Mouse (Mus musculus) liver, embryonic 14.5 days (tissue): ENCODE results near the gene Fzr1. TPM values are rescaled to one million over a fixed set of nuclear protein-coding genes. Genes with fewer than 3 reads are reported as not detected.

Source experiments
- ATAC-seq: fragments of 200-750 bp; cut with Nextera tagmentation; 2 replicates; pipeline ENCODE4 v1.8.0; 2017; ENCODE audit warnings: moderate number of reproducible peaks, mild to moderate bottlenecking, moderate library complexity; ENCODE audit not compliant: insufficient read depth
- DNase-seq, 3 experiments: peaks; one replicate each; pipeline ENCODE4 v3.0.0-alpha.2; 2012 to 2013; ENCODE audit warnings: low read depth in 3 of 3, low spot score in 3 of 3
- H3K27ac ChIP-seq: fragments of 300-500 bp; sonication (generic); 2 replicates; pipeline ENCODE4 v1.5.1; 2014; ENCODE audit warnings: moderate library complexity, mild to moderate bottlenecking, control low read depth, inconsistent platforms
- H3K27me3 ChIP-seq: fragments of 300-500 bp; sonication (generic); 2 replicates; pipeline ENCODE4 v1.6.1; 2014; ENCODE audit warnings: mild to moderate bottlenecking, low read length, moderate library complexity; ENCODE audit not compliant: control insufficient read depth, insufficient read depth
- H3K36me3 ChIP-seq: fragments of 300-500 bp; sonication (generic); replicated peaks from 2 replicates; pipeline ENCODE4 v1.6.1; 2014; ENCODE audit warnings: low read depth; ENCODE audit not compliant: control insufficient read depth, insufficient read depth
- H3K4me1 ChIP-seq, 2 experiments: fragments of 200-500 bp in 1 of 2; fragments of 300-500 bp in 1 of 2; sonication (generic) in 1 of 2; replicated peaks; 2 replicates each; pipeline ENCODE4 v1.6.1; 2012 to 2014; ENCODE audit warnings: antibody characterized with exemption in 1 of 2, inconsistent platforms in 1 of 2, low read length in 1 of 2; ENCODE audit not compliant: control insufficient read depth in 2 of 2, insufficient read depth in 2 of 2
- H3K4me2 ChIP-seq: fragments of 300-500 bp; sonication (generic); 2 replicates; pipeline ENCODE4 v1.6.1; 2014; ENCODE audit warnings: low read depth, mild to moderate bottlenecking, control low read depth, moderate library complexity
- H3K4me3 ChIP-seq, 2 experiments: fragments of 200-500 bp in 1 of 2; fragments of 300-500 bp in 1 of 2; sonication (generic) in 1 of 2; 2 replicates each; pipeline ENCODE4 v1.5.1; 2012 to 2014; ENCODE audit warnings: low read depth in 2 of 2, low read length in 2 of 2, mild to moderate bottlenecking in 2 of 2, control low read depth in 1 of 2, inconsistent platforms in 1 of 2, moderate library complexity in 1 of 2; ENCODE audit not compliant: insufficient read depth in 1 of 2
- H3K9ac ChIP-seq: fragments of 300-500 bp; sonication (generic); replicated peaks from 2 replicates; pipeline ENCODE4 v1.6.1; 2014; ENCODE audit warnings: mild to moderate bottlenecking, control low read depth, moderate library complexity
- H3K9me3 ChIP-seq: fragments of 300-500 bp; sonication (generic); 2 replicates; pipeline ENCODE4 v1.6.1; 2016; ENCODE audit warnings: low read length, mixed read lengths; ENCODE audit not compliant: control insufficient read depth
- CTCF ChIP-seq: IDR thresholded peaks from 2 replicates; pipeline ENCODE4 v1.5.1; 2016; ENCODE audit warnings: antibody characterized with exemption, low read depth, control low read depth
- EP300 ChIP-seq: IDR thresholded peaks from 2 replicates; pipeline ENCODE4 v1.6.1; 2016; ENCODE audit warnings: antibody characterized with exemption, low read depth
- whole genome bisulfite sequencing: fragments of 180-500 bp; shearing (Covaris S2); extraction: QIAGEN DNeasy Blood & Tissue Kit; methylation state at CpG from one replicate; pipeline ENCODE4 v1.1.7; 2014; ENCODE audit not compliant: insufficient replicate concordance; 5-methylcytosine and 5-hydroxymethylcytosine counted together
- polyA plus RNA-seq, 2 experiments: library from polyadenylated mRNA; depleted of rRNA in 1 of 2; stranded (reverse) in 1 of 2; unstranded in 1 of 2; fragments of >200 nt; fragmentation: Nextera tagmentation in 1 of 2; extraction: Ambion mirVana in 1 of 2; gene quantifications; 2 replicates each; pipeline versions ENCODE4 v1.2.1 to v1.2.3; 2012 to 2014

Gene Fzr1
- polyA plus RNA-seq, 2 experiments, result 73.1 to 80.5 TPM

- H3K27me3 ChIP-seq, result peaks cover 31% of the 10 kb centered on the region
- peak in 1 of 3 experiments; percentile 44 for DNase-seq
- peaks cover 7 to 20% of the 10 kb centered on the region in 2 experiments; a peak in 3 of 4 replicates for H3K4me1 ChIP-seq
- no peak overlapping the region for H3K27ac ChIP-seq
- H3K9me3 ChIP-seq, result no peaks in the 10 kb centered on the region
- no peak overlapping the region for H3K4me2 ChIP-seq
- TF ChIP-seq EP300 (no peak), CTCF (peak; percentile 92)
- no peak for ATAC-seq
- no peaks in the 10 kb centered on the region for H3K36me3 ChIP-seq
- H3K9ac ChIP-seq, result no peak overlapping the region
- 34% methylated on average over 13 of the region's 13 CpGs for WGBS
- H3K4me3 ChIP-seq, result no peak overlapping the region
Observed at GRCm38 (mm10) chr10:81405588-81406201, 27.4 kb upstream of the Fzr1 start.

- DNase-seq, result no peak
- Histone ChIP-seq H3K9ac (no peak overlapping the region), H3K4me2 (no peak overlapping the region), H3K4me3 (no peak overlapping the region), H3K36me3 (no peaks in the 10 kb centered on the region; the same call in 1 of the 2 replicates), H3K27ac (no peak overlapping the region), H3K4me1 (peaks cover 7 to 19% of the 10 kb centered on the region in 2 experiments; a peak in 3 of 4 replicates), H3K27me3 (peaks cover 31% of the 10 kb centered on the region), H3K9me3 (no peaks in the 10 kb centered on the region)
- TF ChIP-seq CTCF, result no peak
- TF ChIP-seq EP300, result no peak
- ATAC-seq, result no peak
- WGBS, result 23% methylated on average over 18 of the region's 18 CpGs
Observed at GRCm38 (mm10) chr10:81404720-81405119, 26.4 kb upstream of the Fzr1 start.

DNA sequence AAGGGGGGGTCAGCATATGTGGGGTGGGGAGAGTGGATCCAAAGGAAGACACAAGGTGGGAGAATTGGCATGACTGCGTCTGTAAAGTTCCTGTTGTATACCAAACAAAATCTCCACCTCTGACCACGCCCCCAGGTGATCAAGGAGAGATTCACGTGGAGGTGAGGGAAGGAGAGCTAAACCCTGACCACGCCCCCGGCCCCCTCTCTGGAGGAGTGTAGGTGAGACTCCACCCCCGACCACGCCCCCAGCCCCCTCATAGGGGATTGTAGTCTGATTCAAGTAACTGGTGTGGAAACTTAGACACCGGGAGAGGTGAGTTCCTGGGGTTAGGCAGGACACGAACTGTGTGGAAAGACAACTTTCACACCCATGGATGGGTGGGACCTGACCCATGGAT lies 25.8 kb upstream of the Fzr1 start:
- DNase-seq (no peak), ATAC-seq (no peak)
- Histone ChIP-seq H3K4me2 (no peak overlapping the region), H3K4me3 (no peak overlapping the region), H3K27ac (no peak overlapping the region), H3K4me1 (peaks cover 7 to 19% of the 10 kb centered on the region in 2 experiments; a peak in 3 of 4 replicates), H3K9ac (no peak overlapping the region), H3K36me3 (no peaks in the 10 kb centered on the region; the same call in 1 of the 2 replicates), H3K9me3 (no peaks in the 10 kb centered on the region), H3K27me3 (peaks cover 31% of the 10 kb centered on the region)
- WGBS, result 27% methylated on average over 9 of the region's 9 CpGs
- no peak for TF ChIP-seq CTCF
- no peak for TF ChIP-seq EP300

DNA sequence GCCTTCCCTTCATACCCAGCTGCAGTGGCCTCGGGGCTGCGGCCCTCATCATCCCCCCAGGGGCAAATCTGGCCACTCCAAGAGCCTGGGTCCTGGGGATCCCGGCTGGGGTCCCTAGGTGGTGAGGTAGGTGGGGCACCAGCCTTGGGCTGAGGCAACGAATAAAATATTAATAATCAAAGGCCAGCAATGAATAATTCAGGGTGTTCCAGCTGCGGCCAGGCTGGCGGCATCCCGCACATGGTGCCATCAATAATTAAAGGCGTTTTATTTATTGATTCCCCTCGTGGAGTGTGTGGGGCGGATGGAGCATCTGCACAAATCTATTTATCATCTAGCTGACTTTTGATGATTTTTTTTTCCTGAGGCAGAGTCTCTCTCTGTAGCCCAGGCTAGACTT lies 25.2 kb upstream of the Fzr1 start:
- H3K9ac ChIP-seq, result no peak overlapping the region
- no peak overlapping the region for H3K4me2 ChIP-seq
- H3K27me3 ChIP-seq, result peaks cover 28% of the 10 kb centered on the region
- DNase-seq (no peak), ATAC-seq (no peak)
- H3K4me3 ChIP-seq, result no peak overlapping the region
- TF ChIP-seq CTCF (no peak), EP300 (no peak)
- 73% methylated on average over 10 of the region's 10 CpGs for WGBS
- no peaks in the 10 kb centered on the region; the same call in 1 of the 2 replicates for H3K36me3 ChIP-seq
- H3K4me1 ChIP-seq, result peaks cover 7 to 19% of the 10 kb centered on the region in 2 experiments; a peak in 3 of 4 replicates
- H3K27ac ChIP-seq, result no peak overlapping the region
- H3K9me3 ChIP-seq, result no peaks in the 10 kb centered on the region

DNA sequence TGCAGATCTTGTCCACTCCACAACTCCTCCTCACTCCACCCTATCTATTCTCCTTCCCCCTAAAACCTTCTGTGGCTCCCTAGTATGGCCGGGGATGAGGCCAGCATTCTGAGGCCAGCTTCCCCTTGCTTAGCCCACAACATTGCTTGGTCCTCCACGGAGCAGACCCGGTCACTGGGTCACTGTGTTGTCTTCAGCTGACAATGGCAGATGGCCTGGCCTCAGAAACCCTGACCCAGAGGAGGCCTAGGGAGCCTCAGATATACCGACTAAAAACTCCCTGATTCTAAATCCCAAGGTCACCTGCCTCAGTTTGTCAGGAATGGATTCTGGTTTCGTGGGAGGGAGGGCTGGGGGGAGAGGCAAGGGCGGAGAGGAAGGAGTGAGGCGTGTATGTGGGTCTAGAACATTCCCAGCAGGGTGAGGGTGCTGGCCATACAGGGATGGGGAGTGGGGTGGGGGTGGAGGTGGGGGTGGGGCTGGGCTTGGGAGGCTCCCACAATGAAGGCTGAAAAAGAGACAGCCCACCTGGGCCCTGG lies 24.0 kb upstream of the Fzr1 start:
- no peak overlapping the region for H3K4me2 ChIP-seq
- no peaks in the 10 kb centered on the region; the same call in 1 of the 2 replicates for H3K36me3 ChIP-seq
- H3K27ac ChIP-seq, result no peak overlapping the region
- TF ChIP-seq CTCF (no peak), EP300 (no peak)
- no peak overlapping the region for H3K4me3 ChIP-seq
- peaks cover 16% of the 10 kb centered on the region for H3K27me3 ChIP-seq
- H3K9me3 ChIP-seq, result no peaks in the 10 kb centered on the region
- 36% methylated on average over 7 of the region's 7 CpGs for WGBS
- H3K9ac ChIP-seq, result no peak overlapping the region
- ATAC-seq (no peak), DNase-seq (no peak)
- H3K4me1 ChIP-seq, result peaks cover 7 to 12% of the 10 kb centered on the region in 2 experiments; a peak in 3 of 4 replicates
